Mouse (Mus musculus): ENCODE results near the gene Bcat1. TPM values are rescaled to one million over a fixed set of nuclear protein-coding genes. Genes with fewer than 3 reads are reported as not detected.

Gene Bcat1
- total RNA-seq, 2 experiments from 2014 or later: 0.69 to 1.5 TPM

DNA sequence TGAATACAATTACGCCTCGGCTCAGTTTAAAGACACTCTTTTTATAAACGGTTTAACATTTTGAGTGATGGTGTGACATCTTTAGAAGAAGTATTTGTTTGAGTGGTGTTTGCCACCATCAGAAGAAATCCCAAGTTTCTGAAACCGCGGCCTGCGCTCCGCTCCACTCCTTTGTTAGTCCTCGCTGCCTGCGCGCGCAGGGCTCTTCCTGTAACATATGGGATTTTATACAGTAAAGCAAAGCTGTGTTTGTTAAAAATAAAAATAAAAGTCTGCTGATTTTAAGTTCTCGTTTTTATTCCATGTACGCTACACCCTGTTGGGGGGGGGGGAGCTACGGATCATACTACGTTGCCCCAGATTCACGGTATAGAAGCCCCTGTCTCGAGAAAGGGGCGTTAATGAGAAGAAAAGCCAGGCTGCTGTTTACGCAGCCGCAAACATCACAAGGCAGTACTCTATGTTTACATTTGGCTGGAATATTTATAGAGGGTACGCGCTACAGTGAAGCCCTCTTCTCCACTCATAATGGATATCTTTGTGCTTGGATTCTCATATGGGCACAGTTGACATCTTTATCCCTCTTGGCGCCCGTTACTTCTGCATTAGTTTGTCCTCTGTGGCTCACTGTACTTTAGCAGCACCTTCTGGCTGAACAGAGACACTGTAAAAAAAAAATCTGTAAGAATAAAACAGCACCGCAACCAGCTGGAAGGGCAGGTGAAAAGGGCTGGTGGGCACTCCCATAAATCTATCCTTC, 114.6 kb downstream of the Bcat1 start:
- no peak for DNase-seq
- intact Hi-C loops (cut with DNase I): loop anchor here (2.0 to 10.0 kb wide), 3 partner anchors 1353 to 1744 kb away; no protein-coding TSS in a partner anchor

DNA sequence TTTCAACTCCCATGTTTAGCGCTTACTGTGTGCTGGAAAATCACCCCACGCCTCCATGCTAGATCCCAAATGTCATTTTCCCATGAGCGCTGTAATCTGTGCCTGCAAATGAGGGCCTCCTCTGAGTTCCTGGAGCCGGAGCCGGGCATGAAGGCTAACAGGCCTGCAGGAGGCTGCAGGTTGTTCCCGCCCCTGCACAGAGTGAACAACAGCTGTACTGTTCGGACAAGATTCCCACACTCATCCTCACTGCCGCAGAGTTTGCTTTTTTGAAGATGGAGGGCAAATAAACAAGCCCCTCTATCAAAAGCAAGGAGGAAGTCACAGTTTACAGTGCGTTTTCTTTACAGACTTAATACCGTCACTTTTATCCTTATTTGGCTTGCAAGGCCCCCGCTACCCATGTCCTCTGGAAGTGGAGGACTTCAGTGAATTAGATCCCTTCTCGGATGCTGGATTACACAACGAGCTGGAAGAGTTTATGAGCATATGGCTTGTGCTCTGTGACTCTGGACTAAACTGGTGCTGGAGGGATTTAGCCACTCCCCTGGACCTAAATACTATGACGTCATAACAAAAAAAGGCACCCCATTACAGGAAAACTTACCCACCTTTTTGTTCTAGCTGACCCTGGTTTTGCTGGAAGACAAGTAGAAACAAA, 120.0 kb downstream of the Bcat1 start:
- intact Hi-C loops (cut with DNase I): loop anchor here (10.0 kb wide), 1 partner anchor 311 kb away; no protein-coding TSS in a partner anchor
- no peak for DNase-seq

DNA sequence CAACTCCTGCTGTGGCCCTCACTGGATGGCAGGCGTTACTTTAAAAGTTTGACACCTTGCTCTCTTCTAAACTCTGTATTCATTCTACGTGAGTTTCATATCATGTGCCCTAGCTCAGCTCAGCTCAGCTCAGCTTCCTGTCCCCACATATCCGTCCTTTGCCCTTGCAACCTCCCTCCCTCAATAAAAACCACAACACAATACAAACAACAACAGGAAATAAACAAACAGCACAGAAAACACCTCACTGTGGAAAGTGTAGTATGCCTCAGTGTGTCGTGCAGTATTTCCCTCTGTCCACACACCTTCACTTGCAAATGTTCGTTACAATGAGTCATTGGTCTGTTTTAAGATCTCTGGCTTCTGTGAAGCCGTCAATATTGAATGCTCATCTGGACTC, 123.1 kb downstream of the Bcat1 start:
- intact Hi-C loops (cut with DNase I): loop anchor here (10.0 kb wide), 1 partner anchor 308 kb away; no protein-coding TSS in a partner anchor
- no peak for DNase-seq

DNA sequence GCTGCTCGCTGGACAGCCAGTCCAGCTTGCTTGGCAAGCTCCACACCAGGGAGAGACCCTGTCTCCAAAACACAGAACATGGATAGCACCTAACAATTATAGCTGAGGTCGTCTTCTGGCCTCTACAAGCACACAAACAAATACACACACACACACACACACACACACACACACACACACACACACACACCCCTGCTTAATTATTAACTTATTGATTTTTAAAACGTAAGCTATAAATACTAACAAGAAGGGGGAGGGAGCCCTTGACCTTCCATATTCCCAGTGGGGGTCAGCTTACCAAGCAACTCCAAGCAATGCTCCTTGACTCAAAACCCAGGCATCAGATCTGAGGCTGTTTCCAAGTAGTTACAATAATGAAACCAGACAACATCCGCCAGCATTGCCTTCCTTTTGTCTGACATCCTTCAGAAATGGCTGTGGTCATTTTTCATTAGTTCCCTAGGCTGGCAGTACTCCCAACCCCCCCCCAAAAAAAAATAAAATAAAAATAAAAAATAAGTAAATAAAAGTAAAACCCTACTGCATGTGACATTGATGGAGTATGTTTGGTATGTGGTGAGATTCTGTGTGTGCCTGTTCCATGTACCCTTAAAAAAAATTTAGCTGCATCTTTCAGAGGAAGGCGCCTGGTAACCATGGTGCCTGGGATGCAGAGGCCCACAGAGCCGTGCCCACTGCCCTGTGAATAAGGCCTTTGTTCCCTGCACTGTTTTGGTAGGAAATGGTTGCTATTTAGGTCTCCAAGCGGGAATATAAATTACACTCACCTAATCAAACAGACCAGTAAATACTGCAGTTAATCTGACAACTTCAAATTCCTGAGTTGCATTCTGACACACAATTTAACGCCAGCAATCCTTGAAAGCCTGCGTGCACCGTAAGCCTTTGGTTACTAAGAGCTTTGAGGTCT, 131.3 kb downstream of the Bcat1 start:
- no peak for DNase-seq
- intact Hi-C loops (cut with DNase I): no loop called here

Other genes starting within 250 kb of the Bcat1 start
- 1 to 10 TPM; 1.5 to 1.7 TPM for gene Lrmp, start 39.5 kb upstream of the Bcat1 start, total RNA-seq (2021)
- gene Casc1, start 134.8 kb upstream of the Bcat1 start, total RNA-seq (2021): 1 to 10 TPM; 1.1 to 1.4 TPM
- 100 to 1,000 TPM; 103 to 119 TPM for gene Etfrf1, start 134.9 kb upstream of the Bcat1 start, total RNA-seq (2021)
- gene Kras, start 174.1 kb upstream of the Bcat1 start, total RNA-seq (2021): 10 to 100 TPM; 29.2 to 32.5 TPM